Mouse (Mus musculus) liver, postnatal 0 days (tissue): Measurements from ENCODE around the gene Zdhhc12.

ENCODE experiments used
- CTCF ChIP-seq: sonication (generic); IDR thresholded peaks from 2 replicates; pipeline ENCODE4 v1.5.1; 2016; ENCODE audit warnings: antibody characterized with exemption, low read depth
- EP300 ChIP-seq: IDR thresholded peaks from 2 replicates; pipeline ENCODE4 v1.6.1; 2016; ENCODE audit warnings: antibody characterized with exemption, low read depth, mild to moderate bottlenecking

- TF ChIP-seq CTCF, result no peak
- no peak for TF ChIP-seq EP300
These were observed 15.1 kb downstream of the Zdhhc12 start for GRCm38 (mm10) chr2:30078349-30078712.
